Mouse (Mus musculus): ENCODE measurements around the gene Gm20388. TPM values are rescaled to one million over a fixed set of nuclear protein-coding genes. Genes with fewer than 3 reads are reported as not detected.

Gm20388 gene
- total RNA-seq, 2 experiments from 2014 or later: 1.3 to 8.5 TPM

- DNase-seq (ENCODE audit: low spot score in 2 of 2): no peak
Measured at GRCm38 (mm10) chr8:120007178-120007577, 96.5 kb downstream of the Gm20388 start.

GRCm38 (mm10) chr8:120009284-120009683 lies 98.6 kb downstream of the Gm20388 start:
- DNase-seq (ENCODE audit: low spot score in 2 of 2): no peak

DNA sequence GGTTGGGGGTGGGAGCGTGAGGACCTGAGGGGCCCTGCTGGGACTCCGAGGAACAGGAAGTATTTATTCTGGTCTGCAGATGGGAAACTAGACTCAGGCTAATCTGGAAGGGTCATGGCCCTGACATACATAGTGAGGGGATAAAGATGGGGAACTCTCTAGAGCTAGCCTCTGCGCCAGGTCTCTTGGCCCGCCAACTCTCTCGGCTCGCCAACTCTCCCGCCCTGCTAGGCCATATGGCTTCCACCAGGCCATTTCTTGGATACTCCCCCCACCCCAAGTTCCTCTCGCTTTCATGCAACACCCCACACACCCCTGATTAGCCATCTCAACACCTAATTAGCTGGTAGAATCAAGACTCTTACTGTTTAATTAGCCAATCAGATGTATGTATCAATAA lies 101.8 kb downstream of the Gm20388 start:
- DNase-seq (ENCODE audit: low spot score in 2 of 2): no peak

- DNase-seq (ENCODE audit: low spot score in 2 of 2): no peak
Measured at GRCm38 (mm10) chr8:120012927-120013326, 102.3 kb downstream of the Gm20388 start.

- DNase-seq (ENCODE audit: low spot score in 2 of 2): no peak
Measured at GRCm38 (mm10) chr8:120014267-120015023, 103.8 kb downstream of the Gm20388 start.

GRCm38 (mm10) chr8:120015916-120016315 lies 105.3 kb downstream of the Gm20388 start:
- no peak for DNase-seq (ENCODE audit: low spot score in 2 of 2)

DNA sequence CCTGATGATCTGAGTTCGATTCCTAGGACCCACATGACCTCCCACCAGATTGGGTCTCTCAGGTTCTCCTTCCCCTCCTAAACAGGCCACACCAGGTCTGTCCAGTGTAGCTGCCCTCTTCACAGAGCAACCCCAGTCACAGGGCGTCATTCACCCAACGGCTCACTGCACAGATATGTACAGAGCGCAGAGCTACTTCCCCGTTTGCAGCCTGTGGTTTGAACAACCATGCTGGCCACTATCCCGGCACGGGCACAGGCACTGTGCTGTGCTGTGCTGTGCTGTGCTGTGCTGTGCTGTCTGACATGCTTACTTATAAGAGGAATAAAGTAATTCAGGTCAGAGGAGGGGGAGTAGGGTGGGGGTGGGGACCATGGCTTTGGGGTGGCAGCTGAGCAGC lies 105.8 kb downstream of the Gm20388 start:
- DNase-seq (ENCODE audit: low spot score in 2 of 2): no peak

GRCm38 (mm10) chr8:120017349-120017748 lies 106.7 kb downstream of the Gm20388 start:
- no peak for DNase-seq (ENCODE audit: low spot score in 2 of 2)

GRCm38 (mm10) chr8:120017786-120018185 lies 107.1 kb downstream of the Gm20388 start:
- no peak for DNase-seq (ENCODE audit: low spot score in 2 of 2)

GRCm38 (mm10) chr8:120018379-120018778 lies 107.7 kb downstream of the Gm20388 start:
- no peak for DNase-seq (ENCODE audit: low spot score in 2 of 2)

GRCm38 (mm10) chr8:120019297-120019696 lies 108.7 kb downstream of the Gm20388 start:
- DNase-seq (ENCODE audit: low spot score in 2 of 2): no peak

DNA sequence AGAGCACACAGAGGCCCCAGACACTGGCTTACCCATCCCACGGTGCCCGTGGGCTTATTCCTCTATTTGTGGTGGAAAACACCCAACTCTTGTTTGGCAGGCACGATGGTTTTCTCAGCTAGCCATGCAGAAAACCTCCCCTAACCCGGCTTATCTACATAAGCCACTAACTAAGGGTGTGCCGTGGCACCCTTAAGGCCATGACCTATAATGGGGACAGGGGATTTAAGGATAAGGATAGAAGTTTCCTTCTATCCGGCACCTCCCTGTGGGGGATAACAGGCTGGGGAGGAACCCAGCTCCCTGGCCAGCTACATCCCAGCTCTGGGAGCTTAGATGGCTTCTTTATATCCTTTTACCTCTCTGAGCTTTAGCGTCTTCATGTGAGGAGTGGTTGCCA lies 109.7 kb downstream of the Gm20388 start:
- DNase-seq (ENCODE audit: low spot score in 2 of 2): no peak

DNA sequence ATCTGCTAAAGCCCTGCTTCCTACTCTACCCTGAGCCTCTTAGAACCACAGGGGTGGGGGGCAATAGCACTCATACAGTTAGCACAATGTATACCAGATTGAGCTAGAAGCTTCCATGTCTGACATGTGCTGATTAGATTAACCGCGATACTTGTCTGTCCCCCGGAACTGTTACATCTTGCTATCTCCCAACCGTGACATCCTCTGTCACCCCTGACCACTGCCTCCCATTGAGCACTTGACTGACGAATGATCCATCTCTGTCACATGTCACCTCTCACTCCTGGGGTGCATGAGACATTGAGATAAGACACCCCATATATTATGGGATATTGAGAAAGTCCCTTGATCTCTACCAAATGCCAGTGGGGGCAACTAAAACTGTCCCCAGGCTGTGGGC lies 115.6 kb downstream of the Gm20388 start:
- no peak for DNase-seq (ENCODE audit: low spot score in 2 of 2)

- no peak for DNase-seq (ENCODE audit: low spot score in 2 of 2)
Measured at GRCm38 (mm10) chr8:120026991-120027390, 116.3 kb downstream of the Gm20388 start.

DNA sequence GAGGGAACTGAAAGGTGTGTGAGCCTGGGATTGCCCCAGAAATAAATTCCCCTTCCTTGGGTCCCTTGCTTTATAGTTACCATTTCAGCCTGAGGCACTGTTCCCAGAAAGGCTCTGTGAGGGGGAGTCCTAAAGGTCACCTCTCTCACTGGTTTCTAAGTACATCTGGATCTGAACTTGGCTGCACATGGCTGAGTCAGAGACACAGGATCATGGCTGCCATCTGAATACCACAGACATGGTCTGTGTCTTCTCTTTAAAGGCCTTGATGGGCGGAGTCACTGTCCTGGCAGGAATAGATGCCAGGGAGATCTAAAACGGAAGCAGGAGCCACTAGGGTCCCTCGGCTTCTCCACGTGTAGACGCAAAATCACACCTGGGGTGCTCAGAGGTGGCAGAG lies 119.8 kb downstream of the Gm20388 start:
- no peak for DNase-seq (ENCODE audit: low spot score in 2 of 2)

- DNase-seq (ENCODE audit: low spot score in 2 of 2): no peak
Measured at GRCm38 (mm10) chr8:120032549-120033208, 122.0 kb downstream of the Gm20388 start.

- DNase-seq (ENCODE audit: low spot score in 2 of 2): no peak
Measured at GRCm38 (mm10) chr8:120034471-120034870, 123.8 kb downstream of the Gm20388 start.

GRCm38 (mm10) chr8:120036111-120036510 lies 125.5 kb downstream of the Gm20388 start:
- peak in 1 of 2 experiments; percentile 30 for DNase-seq (ENCODE audit: low spot score in 2 of 2)

GRCm38 (mm10) chr8:120036578-120036977 lies 125.9 kb downstream of the Gm20388 start:
- DNase-seq (ENCODE audit: low spot score in 2 of 2): no peak

DNA sequence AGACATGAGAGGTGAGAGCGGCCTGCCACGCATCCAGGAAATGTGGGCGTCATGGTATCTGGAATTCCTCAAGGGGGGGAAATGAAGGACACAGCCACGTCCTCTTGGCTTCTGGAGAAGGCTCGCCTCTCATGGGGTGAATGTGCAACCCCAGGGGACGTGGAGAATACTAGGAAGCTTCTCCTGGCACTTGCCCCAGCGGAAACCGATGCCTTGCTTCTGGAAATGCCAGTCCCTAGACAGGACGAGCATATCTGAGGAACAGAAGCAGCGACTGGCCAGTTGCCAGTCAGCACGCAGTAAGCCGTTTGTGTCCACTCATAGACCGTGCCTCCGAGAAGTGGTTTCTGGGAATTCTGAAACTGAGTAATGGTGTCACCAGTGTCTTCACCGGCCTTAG lies 126.6 kb downstream of the Gm20388 start:
- DNase-seq (ENCODE audit: low spot score in 2 of 2): no peak

DNA sequence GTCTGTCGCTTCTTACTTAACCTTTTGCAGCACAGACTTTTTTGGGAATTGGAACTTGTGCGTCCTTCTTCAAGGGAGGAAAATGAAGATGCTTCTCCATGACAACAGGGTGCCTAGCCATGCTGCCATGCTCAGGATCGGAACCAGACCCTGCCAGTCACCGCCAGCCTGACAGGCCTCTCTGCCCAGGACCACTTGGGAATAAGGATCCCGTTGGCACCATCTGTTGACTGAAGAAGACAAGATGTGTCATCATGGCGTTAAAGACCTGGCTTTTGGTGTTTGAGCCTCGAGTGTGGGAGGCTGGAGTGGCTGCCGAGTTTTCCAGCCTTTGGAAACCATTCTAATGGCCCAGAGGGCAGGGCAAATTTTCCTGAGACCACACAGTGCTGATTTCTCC lies 127.0 kb downstream of the Gm20388 start:
- DNase-seq (ENCODE audit: low spot score in 2 of 2): no peak

DNA sequence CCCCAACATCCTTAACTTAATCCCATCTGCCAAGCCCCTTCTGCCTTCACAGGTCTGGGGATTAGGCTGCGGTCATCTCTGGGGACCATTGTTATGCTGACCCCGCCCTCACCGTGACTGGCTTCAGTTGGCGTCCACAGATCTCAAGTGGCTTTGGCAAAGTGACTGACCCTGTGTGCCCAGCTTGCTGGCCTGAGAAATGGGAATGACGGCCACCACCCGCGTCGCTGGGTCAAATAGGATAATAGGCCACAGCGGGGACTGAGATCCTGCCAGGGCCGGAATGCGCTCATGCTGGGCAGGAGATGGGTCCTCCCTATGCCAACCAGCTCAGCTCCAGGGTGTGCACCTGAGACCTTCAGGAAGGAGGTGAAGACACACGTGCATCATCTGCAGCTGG lies 128.1 kb downstream of the Gm20388 start:
- DNase-seq (ENCODE audit: low spot score in 2 of 2): no peak

Data from adrenal gland, adult 18-20 months (tissue).